Comparison of ENCODE assay signal across 21 mouse cellular contexts in genomic region chr4:155046636-155047035, GRCm38 (mm10). TPM values are rescaled to one million over a fixed set of nuclear protein-coding genes. Genes with fewer than 3 reads are reported as not detected.
DNase-seq lines count a peak whose midpoint lies in the region; ATAC-seq and TF ChIP-seq lines count a peak whose summit lies in the region.
"Had no signal": no experiment of that assay in that cellular context is flagged by ENCODE, and none has a peak within 500 bp of the region (broad histone marks: within the 10 kb centered on the region; RNA-seq: fewer than 3 reads in every experiment).

No protein-coding gene starts in this region.

- WGBS in forebrain, postnatal 0 days, result 71% methylated on average over 14 of the region's 14 CpGs
- WGBS in forebrain, embryonic 16.5 days, result 80% methylated on average over 14 of the region's 14 CpGs

- no peaks in the 10 kb centered on the region for H3K36me3 ChIP-seq in forebrain, postnatal 0 days (ENCODE audit: insufficient read depth)
- no peaks in the 10 kb centered on the region for H3K36me3 ChIP-seq in forebrain, embryonic 16.5 days (ENCODE audit: control insufficient read depth, insufficient read depth)
- H3K36me3 ChIP-seq: embryonic facial prominence, embryonic 10.5 days; embryonic facial prominence, embryonic 12.5 days; forebrain, embryonic 15.5 days; G1E had no signal

- ATAC-seq in forebrain, postnatal 0 days, result no peak; the same call in 1 of the 2 replicates
- no peak for ATAC-seq in forebrain, embryonic 16.5 days
- ATAC-seq: CD4-positive, CD25-positive, alpha-beta regulatory T cell, adult 4 months; forebrain, embryonic 13.5 days; forebrain, embryonic 15.5 days had no signal

- H3K4me2 ChIP-seq in forebrain, postnatal 0 days (ENCODE audit: low read depth), result no peak overlapping the region
- H3K4me2 ChIP-seq in forebrain, embryonic 16.5 days (ENCODE audit: low read length), result no peak overlapping the region
- H3K4me2 ChIP-seq: embryonic facial prominence, embryonic 12.5 days; forebrain, embryonic 13.5 days; forebrain, embryonic 15.5 days had no signal

- no peak for DNase-seq in forebrain, postnatal 0 days
- no peak for DNase-seq in layer of hippocampus, adult 2 months (ENCODE audit: low spot score in 2 of 2)
- DNase-seq in layer of hippocampus, adult 9-10 months (ENCODE audit: low spot score), result no peak
- peak; percentile 69 for DNase-seq in MN1 (ENCODE audit: low spot score)
- no peak for DNase-seq in kidney, adult 11 months
- DNase-seq: adrenal gland, adult 2 months; adrenal gland, postnatal 10 days; adrenal gland, postnatal 25 days; B cell, adult 2 months; cerebellum, adult 11-12 months; cerebellum, adult 2 months; cerebellum, adult 9-10 months; cerebellum, postnatal 10 days; cerebellum, postnatal 25 days had no signal

- peaks cover 16% of the 10 kb centered on the region for H3K27me3 ChIP-seq in forebrain, postnatal 0 days (ENCODE audit: insufficient read depth, low read length)
- H3K27me3 ChIP-seq in forebrain, embryonic 16.5 days (replicated peaks; ENCODE audit: control insufficient read depth, insufficient read depth, low read length), result peaks cover 25% of the 10 kb centered on the region

- H3K9me3 ChIP-seq in forebrain, postnatal 0 days (ENCODE audit: low read length), result no peaks in the 10 kb centered on the region
- no peaks in the 10 kb centered on the region for H3K9me3 ChIP-seq in forebrain, embryonic 16.5 days (ENCODE audit: control insufficient read depth, low read length)
- H3K9me3 ChIP-seq: embryonic facial prominence, embryonic 10.5 days; embryonic facial prominence, embryonic 12.5 days; forebrain, embryonic 13.5 days; forebrain, embryonic 15.5 days; G1E had no signal

- H3K9ac ChIP-seq in forebrain, postnatal 0 days, result no peak overlapping the region
- H3K9ac ChIP-seq in forebrain, embryonic 16.5 days (replicated peaks; ENCODE audit: low read depth, low read length), result no peak overlapping the region
- H3K9ac ChIP-seq: embryonic facial prominence, embryonic 12.5 days; forebrain, embryonic 13.5 days; forebrain, embryonic 15.5 days had no signal

- H3K4me1 ChIP-seq in forebrain, postnatal 0 days (ENCODE audit: insufficient read depth), result peaks cover 7% of the 10 kb centered on the region; the same call in 1 of the 2 replicates
- peaks cover 4% of the 10 kb centered on the region for H3K4me1 ChIP-seq in forebrain, embryonic 16.5 days (replicated peaks; ENCODE audit: control insufficient read depth, insufficient read depth, low read length)

- TF ChIP-seq CTCF in forebrain, postnatal 0 days (IDR thresholded peaks at IDR 0.05; ENCODE audit: low read depth), result no peak
- TF ChIP-seq CTCF in layer of hippocampus, adult 2 months (conservative IDR thresholded peaks at IDR 0.05), result no peak

- H3K4me3 ChIP-seq in forebrain, postnatal 0 days (ENCODE audit: low read depth, low read length), result no peak overlapping the region
- no peak overlapping the region for H3K4me3 ChIP-seq in forebrain, embryonic 16.5 days (replicated peaks; ENCODE audit: low read length)
- no peak overlapping the region for H3K4me3 ChIP-seq in layer of hippocampus, adult 2 months
- H3K4me3 ChIP-seq: embryonic facial prominence, embryonic 10.5 days; embryonic facial prominence, embryonic 12.5 days; forebrain, embryonic 13.5 days; forebrain, embryonic 15.5 days had no signal

- H3K27ac ChIP-seq in forebrain, postnatal 0 days (ENCODE audit: low read depth, low read length), result peak overlapping the region; percentile 35; the same call in 1 of the 2 replicates
- no peak overlapping the region for H3K27ac ChIP-seq in forebrain, embryonic 16.5 days (ENCODE audit: low read length)
- H3K27ac ChIP-seq in layer of hippocampus, adult 2 months, result peak overlapping the region; percentile 24; the same call in 1 of the 2 replicates
- H3K27ac ChIP-seq: embryonic facial prominence, embryonic 10.5 days; embryonic facial prominence, embryonic 12.5 days; forebrain, embryonic 13.5 days; forebrain, embryonic 15.5 days had no signal

RNA-seq across cellular contexts. Expression of gene Plch2, which starts 9.9 kb away (rescaled TPM):
- 32.1 and 42.1 TPM in 2 replicates for total RNA-seq in forebrain, postnatal 0 days (2014; rRNA removed)
- 11.7 and 17.4 TPM in 2 replicates for polyA plus RNA-seq in forebrain, postnatal 0 days (2015; fragmentation: Nextera tagmentation; extraction: Ambion mirVana)
- 11.3 and 14.1 TPM in 2 replicates for polyA plus RNA-seq in forebrain, embryonic 16.5 days (2015; fragmentation: Nextera tagmentation; extraction: Ambion mirVana)
- total RNA-seq in layer of hippocampus, adult 2 months (2021), result 10 to 100 TPM; 91.1 to 92.0 TPM
- polyA plus RNA-seq: CD4-positive, CD25-positive, alpha-beta regulatory T cell, adult 4 months had no signal

RNA-seq across cellular contexts. Expression of gene Pex10, which starts 20.2 kb away (rescaled TPM):
- 16.9 and 18.5 TPM in 2 replicates for total RNA-seq in forebrain, postnatal 0 days (2014; rRNA removed)
- 14.0 and 14.1 TPM in 2 replicates for polyA plus RNA-seq in forebrain, postnatal 0 days (2015; fragmentation: Nextera tagmentation; extraction: Ambion mirVana)
- 19.5 and 22.1 TPM in 2 replicates for polyA plus RNA-seq in forebrain, embryonic 16.5 days (2015; fragmentation: Nextera tagmentation; extraction: Ambion mirVana)
- total RNA-seq in layer of hippocampus, adult 2 months (2021), result 10 to 100 TPM; 23.1 to 24.2 TPM

RNA-seq across cellular contexts. Expression of gene Rer1, which starts 39.5 kb away (rescaled TPM):
- 92.4 and 116 TPM in 2 replicates for total RNA-seq in forebrain, postnatal 0 days (2014; rRNA removed)
- 136 and 140 TPM in 2 replicates for polyA plus RNA-seq in forebrain, postnatal 0 days (2015; fragmentation: Nextera tagmentation; extraction: Ambion mirVana)
- polyA plus RNA-seq in forebrain, embryonic 16.5 days (2015; fragmentation: Nextera tagmentation; extraction: Ambion mirVana), result 125 and 133 TPM in 2 replicates
- total RNA-seq in layer of hippocampus, adult 2 months (2021), result 10 to 100 TPM; 60.6 to 63.0 TPM

RNA-seq across cellular contexts. Expression of gene Morn1, which starts 39.7 kb away (rescaled TPM):
- 6.0 and 7.4 TPM in 2 replicates for total RNA-seq in forebrain, postnatal 0 days (2014; rRNA removed)
- polyA plus RNA-seq in forebrain, postnatal 0 days (2015; fragmentation: Nextera tagmentation; extraction: Ambion mirVana), result 8.2 and 9.7 TPM in 2 replicates
- 6.0 and 10.7 TPM in 2 replicates for polyA plus RNA-seq in forebrain, embryonic 16.5 days (2015; fragmentation: Nextera tagmentation; extraction: Ambion mirVana)
- 10 to 100 TPM; 11.8 to 14.0 TPM for total RNA-seq in layer of hippocampus, adult 2 months (2021)
